Mouse (Mus musculus): Measurements from ENCODE around the gene 4930402K13Rik. TPM values are rescaled to one million over a fixed set of nuclear protein-coding genes. Genes with fewer than 3 reads are reported as not detected.
A peak's percentile ranks its signal among the peaks of the same experiment; 100 is the strongest.
"Not testable (repeated sequence)": the region's sequence is repeated elsewhere in the genome, so short reads cannot be mapped to it uniquely, and the experiment has no call there.

Gene 4930402K13Rik
- not detected in 2 replicates for polyA plus RNA-seq (2016; fragmentation: Nextera tagmentation; extraction: Ambion mirVana)

- DNase-seq (ENCODE audit: low spot score) = no peak
- no peaks in the 10 kb centered on the region for H3K4me1 ChIP-seq
- H3K36me3 ChIP-seq = no peaks in the 10 kb centered on the region
- no peak within 1 kb of the TSS for H3K27ac ChIP-seq
- WGBS = 97% methylated on average over 6 of the region's 6 CpGs
- no peaks in the 10 kb centered on the region for H3K27me3 ChIP-seq (ENCODE audit: low read depth, poor library complexity, severe bottlenecking)
- no peaks in the 10 kb centered on the region for H3K9me3 ChIP-seq (replicated peaks)
- H3K4me3 ChIP-seq = no peak within 1 kb of the TSS
Observed at GRCm38 (mm10) chrX:9104262-9104661, at the start of gene 4930402K13Rik. TSS of gene 4930402K13Rik (plus strand) at chrX:9104562.

DNA sequence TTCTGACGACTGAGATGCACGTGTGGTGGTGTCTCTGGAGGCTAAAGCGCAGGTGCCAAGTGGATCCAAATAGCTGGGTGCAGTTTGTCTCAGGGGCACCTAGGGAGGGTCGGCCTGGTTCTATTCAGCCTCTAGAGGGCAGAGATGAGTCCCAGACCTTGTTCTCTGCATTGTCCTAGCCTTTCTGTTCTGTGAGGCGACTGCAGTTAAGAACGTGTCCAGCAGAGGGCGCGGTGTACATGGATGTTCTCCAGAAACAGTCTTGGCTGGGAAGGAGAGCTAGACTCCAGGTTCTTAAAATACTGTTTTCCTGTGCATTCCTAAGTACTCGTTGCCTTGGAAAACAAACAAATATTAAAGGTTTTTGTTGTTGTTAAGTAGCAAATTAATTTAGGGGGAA is 43.4 kb upstream of the 4930402K13Rik start:
- DNase-seq (ENCODE audit: low spot score); H3K36me3 ChIP-seq; H3K4me1 ChIP-seq; H3K4me3 ChIP-seq; H3K27me3 ChIP-seq (ENCODE audit: low read depth, poor library complexity, severe bottlenecking); H3K9me3 ChIP-seq (replicated peaks); H3K27ac ChIP-seq: not testable (repeated sequence)
- 26% methylated on average over 9 of the region's 9 CpGs for WGBS

DNA sequence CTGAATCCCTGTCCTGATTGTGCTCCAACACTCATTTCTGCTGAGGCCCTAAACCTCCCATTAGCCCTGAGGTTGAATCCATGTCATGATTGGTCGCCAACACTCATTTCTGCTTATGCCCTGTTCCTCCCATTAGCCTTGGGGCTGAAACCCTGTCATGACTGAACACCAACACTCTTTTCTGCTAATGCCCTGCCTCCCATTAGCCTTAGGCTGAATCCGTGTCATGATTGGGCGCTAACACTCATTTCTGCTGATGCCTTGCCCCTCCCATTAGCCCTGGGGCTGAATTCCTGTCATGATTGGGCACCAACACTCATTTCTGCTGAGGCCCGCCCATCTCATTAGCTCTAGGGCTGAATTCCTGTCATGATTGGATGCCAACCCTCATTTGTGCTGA is 42.3 kb upstream of the 4930402K13Rik start:
- Histone ChIP-seq H3K27me3 (ENCODE audit: low read depth, poor library complexity, severe bottlenecking) (no peaks in the 10 kb centered on the region), H3K27ac (no peak overlapping the region), H3K4me3 (no peak overlapping the region), H3K9me3 (replicated peaks) (no peaks in the 10 kb centered on the region), H3K4me1 (no peaks in the 10 kb centered on the region), H3K36me3 (no peaks in the 10 kb centered on the region)
- no peak for DNase-seq (ENCODE audit: low spot score)
- 85% methylated on average over 4 of the region's 4 CpGs for WGBS

GRCm38 (mm10) chrX:9062715-9063114 is 41.6 kb upstream of the 4930402K13Rik start, which contains the start of gene Fthl17f:
TSS of gene Fthl17f (plus strand) at chrX:9063015.
- not testable (repeated sequence) for H3K36me3 ChIP-seq, H3K4me1 ChIP-seq
- WGBS = 95% methylated on average over 11 of the region's 11 CpGs

GRCm38 (mm10) chrX:9077699-9078098 is 26.7 kb upstream of the 4930402K13Rik start:
- not testable (repeated sequence) for H3K4me1 ChIP-seq; H3K27ac ChIP-seq; H3K4me3 ChIP-seq; H3K9me3 ChIP-seq (replicated peaks); H3K27me3 ChIP-seq (ENCODE audit: low read depth, poor library complexity, severe bottlenecking); H3K36me3 ChIP-seq
- peak; percentile 31 for DNase-seq (ENCODE audit: low spot score)
- 13% methylated on average over 9 of the region's 10 CpGs for WGBS

More at GRCm38 (mm10) chrX:9062715-9063114, 41.6 kb upstream of the 4930402K13Rik start, which contains the start of gene Fthl17f:
- H3K9me3 ChIP-seq (replicated peaks); H3K4me3 ChIP-seq; H3K27me3 ChIP-seq (ENCODE audit: low read depth, poor library complexity, severe bottlenecking); H3K27ac ChIP-seq; DNase-seq (ENCODE audit: low spot score): not testable (repeated sequence)

DNA sequence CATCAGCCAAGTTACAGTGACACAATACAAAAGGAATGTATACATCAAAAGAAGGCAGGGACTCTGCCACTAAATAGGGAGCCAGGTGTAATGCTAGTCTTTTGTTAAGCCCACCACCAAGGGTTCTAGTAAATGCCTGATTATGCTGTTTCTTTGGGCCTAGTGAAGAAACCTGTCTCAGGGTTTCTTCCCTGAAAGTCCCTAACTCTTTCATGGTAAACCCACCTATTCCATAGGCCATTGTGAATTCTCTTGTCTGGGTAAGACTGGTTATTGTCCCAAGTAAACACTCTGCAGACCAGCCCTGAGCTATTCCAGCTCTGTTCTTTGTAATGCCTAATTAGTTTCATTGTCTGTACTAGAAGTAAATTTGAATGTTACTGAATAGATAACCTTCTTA is 9.3 kb upstream of the 4930402K13Rik start:
- not testable (repeated sequence) for H3K36me3 ChIP-seq; H3K27me3 ChIP-seq (ENCODE audit: low read depth, poor library complexity, severe bottlenecking); DNase-seq (ENCODE audit: low spot score); H3K4me1 ChIP-seq; H3K9me3 ChIP-seq (replicated peaks); H3K27ac ChIP-seq; H3K4me3 ChIP-seq

DNA sequence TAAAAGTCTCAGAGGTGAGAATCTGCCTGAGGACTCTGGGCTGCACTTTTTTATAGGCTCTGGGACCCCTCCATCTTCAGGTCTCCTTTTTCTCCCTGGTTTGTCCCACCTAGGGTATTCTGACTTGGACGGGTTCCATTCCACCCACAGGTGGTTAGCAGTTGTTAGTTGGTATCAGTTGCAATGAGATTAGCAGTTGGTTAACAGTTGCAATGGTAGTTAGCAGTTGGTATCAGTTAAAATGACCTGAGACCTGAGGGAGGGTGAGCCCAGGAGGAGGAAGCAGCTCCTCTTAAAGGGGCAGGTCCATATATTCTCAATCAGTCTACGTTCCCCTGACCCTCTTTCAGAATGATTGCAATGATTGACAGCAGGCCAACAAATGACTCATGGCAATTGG is 6.0 kb downstream of the 4930402K13Rik start:
- H3K36me3 ChIP-seq = no peaks in the 10 kb centered on the region
- no peak for DNase-seq (ENCODE audit: low spot score)
- no peaks in the 10 kb centered on the region for H3K27me3 ChIP-seq (ENCODE audit: low read depth, poor library complexity, severe bottlenecking)
- H3K4me1 ChIP-seq = no peaks in the 10 kb centered on the region
- 62% methylated on average over 2 of the region's 2 CpGs for WGBS
- H3K9me3 ChIP-seq (replicated peaks) = no peaks in the 10 kb centered on the region
- H3K27ac ChIP-seq = no peak overlapping the region
- no peak overlapping the region for H3K4me3 ChIP-seq

GRCm38 (mm10) chrX:9124928-9125327 is 20.6 kb downstream of the 4930402K13Rik start:
- 72% methylated on average over 4 of the region's 4 CpGs for WGBS
- Histone ChIP-seq H3K4me1 (no peaks in the 10 kb centered on the region), H3K27ac (no peak overlapping the region)

DNA sequence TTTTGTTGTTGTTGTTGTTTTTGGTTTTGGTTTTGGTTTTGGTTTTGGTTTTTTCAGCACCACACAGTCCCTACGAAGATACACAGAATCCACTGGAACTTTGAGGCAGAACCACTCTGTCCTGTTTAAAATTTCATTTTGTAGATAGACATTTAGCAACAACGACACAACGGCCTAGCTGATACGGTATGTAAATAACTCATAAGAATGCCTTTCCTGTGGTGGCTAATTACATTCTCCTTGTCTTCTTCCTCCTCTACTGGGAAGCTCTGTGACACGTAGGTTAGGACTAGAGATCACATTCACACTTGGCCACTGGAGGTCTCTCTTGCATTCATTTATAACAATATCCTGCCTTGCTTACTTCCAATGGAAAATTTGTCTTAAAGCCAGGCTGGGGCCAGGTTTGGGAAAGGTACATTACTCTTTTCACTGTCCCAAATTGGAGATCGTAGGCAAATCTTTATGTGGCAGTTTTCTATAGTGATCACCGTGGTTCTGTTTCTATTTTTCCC is 24.0 kb downstream of the 4930402K13Rik start:
- no peaks in the 10 kb centered on the region for H3K36me3 ChIP-seq
- no peak for DNase-seq (ENCODE audit: low spot score)
- no peak overlapping the region for H3K4me3 ChIP-seq
- H3K27me3 ChIP-seq (ENCODE audit: low read depth, poor library complexity, severe bottlenecking) = no peaks in the 10 kb centered on the region
- H3K4me1 ChIP-seq = no peaks in the 10 kb centered on the region
- no peak overlapping the region for H3K27ac ChIP-seq
- H3K9me3 ChIP-seq (replicated peaks) = no peaks in the 10 kb centered on the region
- WGBS = 43% methylated on average over 7 of the region's 7 CpGs

More at GRCm38 (mm10) chrX:9124928-9125327, 20.6 kb downstream of the 4930402K13Rik start:
- Histone ChIP-seq H3K36me3 (no peaks in the 10 kb centered on the region), H3K4me3 (no peak overlapping the region), H3K9me3 (replicated peaks) (no peaks in the 10 kb centered on the region), H3K27me3 (ENCODE audit: low read depth, poor library complexity, severe bottlenecking) (no peaks in the 10 kb centered on the region)
- no peak for DNase-seq (ENCODE audit: low spot score)

DNA sequence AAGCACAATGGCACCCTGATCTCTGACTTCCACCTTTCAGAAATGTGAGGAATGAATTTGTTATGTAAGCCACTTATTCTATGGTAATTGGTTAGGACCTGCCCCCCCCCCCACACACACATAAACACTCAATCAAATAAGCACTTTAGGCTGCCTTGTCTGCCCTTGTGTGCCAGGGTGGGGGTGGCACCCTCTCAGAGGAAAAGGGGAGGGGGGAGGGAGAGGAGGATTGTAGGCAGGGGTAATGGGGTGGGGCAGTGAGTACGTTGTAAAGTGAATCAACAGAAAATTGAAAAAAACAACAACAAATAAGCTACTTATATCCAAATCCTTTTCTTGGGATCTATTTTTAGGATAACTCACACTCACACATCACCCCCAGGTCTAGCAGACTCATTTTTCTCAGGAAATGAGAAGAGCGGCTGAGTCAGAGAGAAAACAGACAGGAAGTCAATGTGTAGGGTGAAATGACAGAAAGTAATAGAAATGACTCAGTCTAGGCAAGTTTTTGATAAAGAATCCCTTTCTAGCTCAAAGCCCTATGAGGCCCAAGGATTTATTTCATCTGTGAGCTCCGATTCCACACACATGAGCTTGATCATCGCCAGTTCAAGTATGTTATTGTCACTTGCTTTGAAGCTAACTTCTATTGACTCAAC is 35.1 kb downstream of the 4930402K13Rik start:
- Histone ChIP-seq H3K4me3 (no peak overlapping the region), H3K9me3 (replicated peaks) (no peaks in the 10 kb centered on the region), H3K27ac (no peak overlapping the region), H3K4me1 (no peaks in the 10 kb centered on the region), H3K27me3 (ENCODE audit: low read depth, poor library complexity, severe bottlenecking) (no peaks in the 10 kb centered on the region), H3K36me3 (no peaks in the 10 kb centered on the region)
- WGBS = 89% methylated on average over 4 of the region's 4 CpGs
- DNase-seq (ENCODE audit: low spot score) = no peak

DNA sequence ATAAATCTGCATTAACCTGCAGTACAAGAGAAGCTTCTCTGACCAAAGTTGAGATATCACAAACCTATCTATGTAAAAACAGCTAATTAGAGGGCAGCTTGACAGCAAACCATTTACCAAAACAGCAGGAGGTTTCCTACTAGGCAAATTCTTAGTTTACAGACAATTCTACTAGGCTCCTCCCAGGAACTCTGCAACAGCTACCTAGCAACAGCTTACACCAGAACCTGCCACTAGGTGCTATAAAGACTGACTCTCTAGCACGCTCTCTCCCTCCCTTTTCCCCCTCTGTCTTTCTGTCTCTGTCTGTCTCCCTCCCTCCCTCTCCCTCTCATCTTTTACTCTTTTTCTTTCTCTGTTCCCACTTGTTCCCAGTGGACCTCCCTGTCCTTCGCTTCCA is 38.3 kb downstream of the 4930402K13Rik start:
- Histone ChIP-seq H3K27me3 (ENCODE audit: low read depth, poor library complexity, severe bottlenecking) (no peaks in the 10 kb centered on the region), H3K4me1 (no peaks in the 10 kb centered on the region), H3K9me3 (replicated peaks) (no peaks in the 10 kb centered on the region), H3K36me3 (no peaks in the 10 kb centered on the region), H3K4me3 (no peak overlapping the region), H3K27ac (no peak overlapping the region)
- WGBS = 38% methylated on average over 2 of the region's 2 CpGs
- DNase-seq (ENCODE audit: low spot score) = no peak

All from limb, embryonic 10.5 days (tissue).